20 mouse cellular contexts compared by ENCODE assay signal in the genomic region with DNA sequence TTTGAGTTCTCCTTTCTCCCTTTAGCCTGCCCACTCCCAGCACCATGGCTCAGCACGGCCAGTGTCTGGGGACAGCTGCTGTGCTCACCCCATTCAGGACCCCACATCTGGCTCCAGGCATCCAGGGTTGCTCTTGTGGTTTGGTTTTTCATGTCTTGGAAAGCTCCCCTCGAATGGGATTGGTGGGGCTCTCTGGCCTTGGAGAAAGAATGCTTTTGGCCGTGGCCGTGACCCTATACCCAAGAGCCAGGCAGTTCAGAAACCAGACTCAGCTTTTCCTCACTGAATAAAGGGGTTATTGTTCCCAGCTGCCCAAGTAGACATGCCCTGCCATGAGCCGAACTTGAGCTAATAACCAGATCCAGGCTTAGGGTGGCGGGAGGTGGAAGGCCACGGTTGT.
DNase-seq lines count a peak whose midpoint lies in the region; ATAC-seq lines count a peak whose summit lies in the region.
"Had no signal": no experiment of that assay in that cellular context is flagged by ENCODE, and none has a peak within 500 bp of the region (broad histone marks: within the 10 kb centered on the region; RNA-seq: fewer than 3 reads in every experiment).

No protein-coding gene starts in this region.

- H3K4me2 ChIP-seq in hindbrain, embryonic 11.5 days (replicated peaks; ENCODE audit: low read depth, low read length): no peak overlapping the region
- H3K4me2 ChIP-seq in hindbrain, embryonic 16.5 days (ENCODE audit: low read length): no peak overlapping the region
- H3K4me2 ChIP-seq in neural tube, embryonic 11.5 days (ENCODE audit: low read depth): no peak overlapping the region
- H3K4me2 ChIP-seq: liver, embryonic 12.5 days; lung, embryonic 14.5 days; midbrain, embryonic 12.5 days had no signal

- no peaks in the 10 kb centered on the region for H3K27me3 ChIP-seq in hindbrain, embryonic 11.5 days (ENCODE audit: control insufficient read depth, insufficient read depth, low read length)
- H3K27me3 ChIP-seq in hindbrain, embryonic 16.5 days (replicated peaks; ENCODE audit: control insufficient read depth, insufficient read depth, low read length): no peaks in the 10 kb centered on the region
- H3K27me3 ChIP-seq in embryonic facial prominence, embryonic 10.5 days (replicated peaks; ENCODE audit: low read depth, poor library complexity, severe bottlenecking): no peaks in the 10 kb centered on the region
- H3K27me3 ChIP-seq in neural tube, embryonic 11.5 days (ENCODE audit: control insufficient read depth, insufficient read depth, low read length): no peaks in the 10 kb centered on the region; the same call in 1 of the 2 replicates
- H3K27me3 ChIP-seq: liver, embryonic 12.5 days; midbrain, embryonic 12.5 days; Patski had no signal

- no peak overlapping the region for H3K9ac ChIP-seq in hindbrain, embryonic 11.5 days (ENCODE audit: low read depth, low read length)
- H3K9ac ChIP-seq in hindbrain, embryonic 16.5 days (ENCODE audit: low read depth, low read length): no peak overlapping the region
- no peak overlapping the region for H3K9ac ChIP-seq in neural tube, embryonic 11.5 days (ENCODE audit: low read length)
- H3K9ac ChIP-seq: liver, embryonic 12.5 days; lung, embryonic 14.5 days; midbrain, embryonic 12.5 days had no signal

- intact Hi-C loops in left cerebral cortex, postnatal 4 days (cut with DNase I): no loop called here

- no peaks in the 10 kb centered on the region for H3K9me3 ChIP-seq in hindbrain, embryonic 11.5 days (ENCODE audit: control insufficient read depth, low read length)
- no peaks in the 10 kb centered on the region for H3K9me3 ChIP-seq in hindbrain, embryonic 16.5 days (ENCODE audit: control insufficient read depth, low read length)
- H3K9me3 ChIP-seq in embryonic facial prominence, embryonic 10.5 days: no peaks in the 10 kb centered on the region
- H3K9me3 ChIP-seq in neural tube, embryonic 11.5 days (ENCODE audit: control insufficient read depth, low read length): no peaks in the 10 kb centered on the region
- H3K9me3 ChIP-seq: midbrain, embryonic 12.5 days had no signal

- 71% methylated on average over 7 of the region's 7 CpGs for WGBS in hindbrain, embryonic 11.5 days
- WGBS in hindbrain, embryonic 16.5 days: 81% methylated on average over 7 of the region's 7 CpGs
- 38% methylated on average over 7 of the region's 7 CpGs for WGBS in embryonic facial prominence, embryonic 10.5 days
- 64% methylated on average over 7 of the region's 7 CpGs for WGBS in neural tube, embryonic 11.5 days

- peak; percentile 12 for DNase-seq in hindbrain, embryonic 11.5 days (ENCODE audit: low spot score)
- DNase-seq in embryonic facial prominence, embryonic 10.5 days (ENCODE audit: low spot score): peak; percentile 74
- peak; percentile 39 for DNase-seq in hindlimb bud, embryonic 11.5 days (ENCODE audit: extremely low spot score, low read depth, low spot score)
- peak; percentile 36 for DNase-seq in neural tube, embryonic 11.5 days (ENCODE audit: low spot score)
- DNase-seq in left cerebral cortex, postnatal 4 days: no peak
- DNase-seq in liver: no peak
- DNase-seq: B cell, adult 2 months; cerebellum, postnatal 10 days; kidney, adult 2 months; kidney, postnatal 14 days; lung, embryonic 14.5 days; lung, postnatal 4 days; spleen, adult 18-20 months; thymus, adult 18-20 months had no signal

- no peaks in the 10 kb centered on the region for H3K4me1 ChIP-seq in hindbrain, embryonic 11.5 days (replicated peaks; ENCODE audit: control insufficient read depth, insufficient read depth, low read length)
- H3K4me1 ChIP-seq in hindbrain, embryonic 16.5 days (ENCODE audit: control insufficient read depth, insufficient read depth, low read depth, low read length): no peaks in the 10 kb centered on the region
- H3K4me1 ChIP-seq in embryonic facial prominence, embryonic 10.5 days: peaks cover 24% of the 10 kb centered on the region
- H3K4me1 ChIP-seq in neural tube, embryonic 11.5 days (ENCODE audit: control insufficient read depth, insufficient read depth, low read length): no peaks in the 10 kb centered on the region
- H3K4me1 ChIP-seq: liver, embryonic 12.5 days; midbrain, embryonic 12.5 days had no signal

- no peaks in the 10 kb centered on the region for H3K36me3 ChIP-seq in hindbrain, embryonic 11.5 days (ENCODE audit: control insufficient read depth, insufficient read depth, low read length)
- no peaks in the 10 kb centered on the region for H3K36me3 ChIP-seq in hindbrain, embryonic 16.5 days (ENCODE audit: control insufficient read depth, insufficient read depth, low read length)
- H3K36me3 ChIP-seq in embryonic facial prominence, embryonic 10.5 days (replicated peaks): no peaks in the 10 kb centered on the region
- H3K36me3 ChIP-seq in neural tube, embryonic 11.5 days (ENCODE audit: control insufficient read depth, insufficient read depth, low read length): no peaks in the 10 kb centered on the region
- H3K36me3 ChIP-seq: liver, embryonic 12.5 days; midbrain, embryonic 12.5 days had no signal

- no peak for ATAC-seq in hindbrain, embryonic 11.5 days (ENCODE audit: low FRiP score)
- ATAC-seq in hindbrain, embryonic 16.5 days: no peak
- no peak for ATAC-seq in neural tube, embryonic 11.5 days (ENCODE audit: insufficient read depth, low FRiP score, low TSS enrichment)
- ATAC-seq: forebrain, embryonic 16.5 days; liver, embryonic 12.5 days; Patski had no signal

- no peak overlapping the region for H3K27ac ChIP-seq in hindbrain, embryonic 11.5 days (ENCODE audit: low read depth, low read length)
- no peak overlapping the region for H3K27ac ChIP-seq in hindbrain, embryonic 16.5 days (ENCODE audit: low read depth, low read length)
- peak overlapping the region; percentile 82 for H3K27ac ChIP-seq in embryonic facial prominence, embryonic 10.5 days (replicated peaks)
- H3K27ac ChIP-seq in neural tube, embryonic 11.5 days (ENCODE audit: low read depth, low read length): no peak overlapping the region
- H3K27ac ChIP-seq: left cerebral cortex, adult 2 months; liver, embryonic 12.5 days; midbrain, embryonic 12.5 days had no signal

- H3K4me3 ChIP-seq in hindbrain, embryonic 11.5 days (ENCODE audit: low read depth, low read length): no peak overlapping the region
- no peak overlapping the region for H3K4me3 ChIP-seq in hindbrain, embryonic 16.5 days (ENCODE audit: low read length)
- no peak overlapping the region for H3K4me3 ChIP-seq in embryonic facial prominence, embryonic 10.5 days
- no peak overlapping the region for H3K4me3 ChIP-seq in neural tube, embryonic 11.5 days (ENCODE audit: low read depth, low read length)
- H3K4me3 ChIP-seq: left cerebral cortex, adult 2 months; liver, embryonic 12.5 days; midbrain, embryonic 12.5 days had no signal

Comparison
In these comparisons a context has a peak if more than half of its experiments do, and no peak if none do; other contexts are left out.
1. DNase-seq: peak in hindbrain, embryonic 11.5 days (single experiment), embryonic facial prominence, embryonic 10.5 days (single experiment), hindlimb bud, embryonic 11.5 days (single experiment) and neural tube, embryonic 11.5 days (single experiment); none in left cerebral cortex, postnatal 4 days (single experiment) and liver (single experiment).